Mouse (Mus musculus) T-helper 17 cell (primary cell): ENCODE data around the gene Dtymk.

Experiments
- in situ Hi-C, 2 experiments: fragments of 300-600 bp; cut with MboI, MseI; formaldehyde crosslinking; loops; 1 replicate in 1 of 2; 2 replicates in 1 of 2; pipeline ENCODE4 v1.15.1; 2025; ENCODE audit warnings: high pct_unique_total_duplicates in 2 of 2

Gene Dtymk

GRCm38 (mm10) chr1:93801741-93802238 lies at the start of gene Dtymk:
Dtymk (minus strand) TSS chr1:93801934.
- in situ Hi-C loops: no loop called here

DNA sequence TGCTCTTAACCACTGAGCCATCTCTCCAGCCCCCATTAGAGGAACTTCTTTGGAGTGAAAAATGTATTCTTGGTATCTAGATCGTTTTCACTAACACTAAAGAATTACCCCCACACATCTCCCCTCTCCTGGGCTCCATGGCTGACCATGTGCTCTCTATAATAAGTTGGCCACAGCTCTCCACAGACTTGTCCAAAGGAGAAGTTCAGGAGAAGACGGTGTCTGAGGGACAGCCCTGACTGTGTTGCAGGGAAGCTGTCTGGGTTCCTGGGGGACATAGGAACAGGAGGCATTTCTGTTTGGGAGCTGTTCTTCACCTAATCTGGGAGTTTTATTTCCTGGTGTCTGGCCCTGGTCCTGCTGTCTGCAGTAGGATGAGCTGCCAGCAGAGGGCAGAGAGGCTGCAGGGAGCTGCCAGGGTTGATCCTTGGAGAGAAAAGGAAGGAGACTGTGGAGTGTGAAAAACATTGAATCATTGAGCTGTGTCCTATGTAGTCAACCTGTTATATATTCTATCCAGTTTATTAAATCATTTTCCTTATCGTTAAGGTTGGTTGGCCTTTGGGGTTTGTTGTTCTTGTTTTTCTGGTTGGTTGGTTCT lies 44.1 kb upstream of the Dtymk start:
- in situ Hi-C loops: loop anchor here in 1 of 2 experiments (5.0 to 25.0 kb wide), 2 partner anchors 136 to 1816 kb away; partner anchors contain the start of gene St8sia4

DNA sequence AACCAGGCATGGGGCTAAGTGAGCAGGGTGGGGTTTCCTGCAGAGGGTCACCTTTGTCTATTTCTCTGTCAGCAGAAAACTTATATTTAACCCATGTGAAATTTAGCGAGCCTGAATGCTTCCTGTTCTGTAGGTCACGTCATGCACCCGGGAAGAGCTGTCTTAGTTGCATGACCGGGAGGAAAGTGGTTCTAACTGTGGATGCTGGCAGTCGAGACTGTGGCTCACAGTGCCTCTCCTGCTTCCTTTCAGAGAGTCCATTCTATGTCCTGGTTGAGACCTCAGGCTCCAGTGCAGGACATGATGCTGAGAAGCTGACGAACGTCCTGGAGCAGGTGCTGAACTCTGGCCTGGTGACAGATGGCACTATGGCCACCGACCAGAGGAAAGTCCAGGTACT lies 36.8 kb upstream of the Dtymk start:
- in situ Hi-C loops: loop anchor here in 1 of 2 experiments (25.0 kb wide), 1 partner anchor 1824 kb away; the partner anchor contains the start of gene St8sia4

DNA sequence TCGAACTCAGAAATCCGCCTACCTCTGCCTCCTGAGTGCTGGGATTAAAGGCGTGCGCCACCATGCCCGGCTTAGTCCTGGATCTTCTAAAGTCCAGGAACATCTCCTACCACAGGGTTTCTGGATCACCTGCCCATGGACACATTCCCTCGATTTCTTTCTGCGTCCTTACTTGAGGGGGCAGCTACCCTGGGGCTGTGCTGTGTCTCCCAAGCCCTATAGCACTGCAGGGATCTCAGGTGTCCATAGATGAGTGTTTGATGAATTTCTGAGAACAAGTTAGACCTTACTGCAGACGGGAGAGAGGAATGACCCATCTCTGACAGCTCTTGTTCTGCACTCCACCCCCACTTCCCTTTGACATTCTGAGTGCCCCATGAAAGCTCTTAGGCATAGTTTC lies 35.6 kb upstream of the Dtymk start:
- in situ Hi-C loops: loop anchor here in 1 of 2 experiments (25.0 kb wide), 1 partner anchor 1825 kb away; the partner anchor contains the start of gene St8sia4

DNA sequence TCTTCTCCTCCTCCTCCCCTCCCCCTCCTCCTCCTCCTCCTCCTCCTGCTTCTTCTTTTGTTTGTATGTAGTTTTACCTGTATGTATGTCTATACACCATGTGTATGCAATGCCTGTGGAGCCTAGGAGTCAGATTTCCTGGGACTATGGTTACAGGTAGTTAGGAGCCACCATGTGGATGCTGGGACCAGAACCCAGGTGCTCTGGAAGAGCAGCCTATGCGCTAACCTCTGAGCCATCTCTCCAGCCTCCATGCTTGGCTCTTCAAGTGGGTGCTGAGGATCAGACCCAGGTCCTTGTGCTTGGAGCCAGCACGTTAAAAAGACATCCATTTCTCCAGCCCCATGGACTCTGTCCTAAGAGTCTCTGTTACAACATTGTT lies 34.8 kb upstream of the Dtymk start:
- in situ Hi-C loops: loop anchor here in 1 of 2 experiments (25.0 kb wide), 1 partner anchor 1826 kb away; the partner anchor contains the start of gene St8sia4

DNA sequence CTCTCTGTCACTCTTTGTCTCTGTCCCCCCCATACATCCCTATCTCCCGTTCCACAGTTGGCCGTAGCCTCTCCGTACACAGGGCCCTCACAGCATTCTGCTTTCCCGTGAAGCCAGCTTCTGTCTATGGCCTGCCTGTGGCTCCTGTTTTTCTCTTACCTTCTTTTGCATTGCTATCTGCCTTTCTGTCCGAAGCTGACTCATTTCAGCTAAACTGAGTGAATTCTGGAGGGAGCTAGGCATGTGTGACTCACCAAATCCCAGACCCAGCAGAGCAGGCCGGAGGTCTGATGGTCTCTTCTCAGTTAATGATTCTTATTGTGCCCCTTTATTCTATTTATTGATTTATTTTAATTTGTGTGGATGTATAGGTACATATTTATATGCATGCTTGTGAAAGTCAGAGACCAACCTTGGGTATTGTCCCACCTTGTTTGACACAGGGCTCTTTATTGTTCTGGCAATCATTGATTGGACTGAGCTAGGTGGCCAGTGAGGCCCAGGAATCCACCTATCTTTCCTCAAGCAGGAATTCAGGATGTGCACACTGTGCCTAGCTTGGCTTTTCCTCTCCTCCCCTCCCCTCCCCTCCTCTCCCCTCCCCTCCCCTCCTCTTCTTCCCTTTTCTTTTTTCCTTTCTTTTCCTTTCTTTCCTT lies 34.3 kb upstream of the Dtymk start:
- in situ Hi-C loops: loop anchor here in 1 of 2 experiments (25.0 kb wide), 1 partner anchor 1826 kb away; the partner anchor contains the start of gene St8sia4

DNA sequence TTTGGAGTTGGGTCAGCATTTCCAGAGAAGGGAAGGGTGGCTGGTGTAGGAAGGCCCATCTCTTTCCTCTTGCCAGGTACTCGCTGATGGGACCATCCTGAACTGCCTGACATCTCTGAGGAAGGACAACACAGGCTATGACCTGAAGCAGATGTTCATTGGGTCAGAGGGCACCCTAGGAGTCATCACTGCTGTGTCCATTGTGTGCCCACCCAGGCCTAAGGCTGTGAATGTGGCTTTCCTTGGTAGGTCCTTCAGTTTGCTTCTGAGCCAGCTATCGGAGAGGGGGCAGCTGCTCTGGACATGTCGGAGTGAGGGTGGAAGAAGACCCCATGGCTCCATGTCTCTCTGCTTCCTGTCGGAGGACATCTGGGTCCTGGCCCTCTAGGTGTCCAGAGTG lies 33.5 kb upstream of the Dtymk start:
- in situ Hi-C loops: loop anchor here in 1 of 2 experiments (25.0 kb wide), 1 partner anchor 1827 kb away; the partner anchor contains the start of gene St8sia4

DNA sequence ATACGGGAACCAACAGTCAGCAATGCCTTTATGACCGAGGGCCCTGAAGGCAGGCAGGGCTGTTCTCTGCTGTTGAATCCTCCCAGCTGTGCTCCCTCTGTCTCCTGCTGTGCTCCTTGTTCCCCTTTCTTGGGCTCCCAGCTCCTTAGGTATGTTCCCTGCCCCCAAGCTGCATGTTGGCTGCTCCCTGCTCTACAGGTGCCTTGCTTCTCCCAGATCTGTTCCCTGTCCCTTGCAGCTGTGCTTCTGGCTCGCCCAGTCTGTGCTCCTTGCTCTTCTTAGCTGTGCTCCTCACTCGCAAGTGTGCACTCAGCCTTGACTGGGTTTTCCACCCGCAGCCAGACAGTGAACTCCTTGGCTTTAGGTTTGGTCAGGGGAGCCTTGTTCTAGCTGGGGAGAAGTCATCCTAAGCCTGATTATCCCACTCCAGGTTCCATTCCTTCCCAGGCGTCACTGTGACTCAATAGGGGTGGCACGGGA lies 33.0 kb upstream of the Dtymk start:
- in situ Hi-C loops: loop anchor here in 1 of 2 experiments (25.0 kb wide), 1 partner anchor 1828 kb away; the partner anchor contains the start of gene St8sia4

GRCm38 (mm10) chr1:93832754-93833360 lies 31.1 kb upstream of the Dtymk start:
- in situ Hi-C loops: loop anchor here in 1 of 2 experiments (25.0 kb wide), 1 partner anchor 1829 kb away; the partner anchor contains the start of gene St8sia4

DNA sequence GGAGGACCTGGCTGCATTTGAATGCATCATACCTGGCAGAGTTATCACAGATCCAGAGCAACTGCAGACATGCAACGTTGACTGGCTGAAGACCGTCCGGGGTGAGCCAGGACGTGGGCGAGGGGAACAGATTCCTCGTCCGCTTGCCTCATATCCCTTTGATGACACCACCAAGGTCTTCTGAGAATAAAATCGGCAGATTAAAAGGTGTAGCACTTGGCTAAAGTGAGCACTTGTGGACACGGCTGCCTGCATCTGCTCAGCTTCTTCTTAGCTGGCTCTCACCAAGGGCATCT lies 24.8 kb upstream of the Dtymk start:
- in situ Hi-C loops: loop anchor here in 1 of 2 experiments (25.0 kb wide), 1 partner anchor 1836 kb away; the partner anchor contains the start of gene St8sia4

DNA sequence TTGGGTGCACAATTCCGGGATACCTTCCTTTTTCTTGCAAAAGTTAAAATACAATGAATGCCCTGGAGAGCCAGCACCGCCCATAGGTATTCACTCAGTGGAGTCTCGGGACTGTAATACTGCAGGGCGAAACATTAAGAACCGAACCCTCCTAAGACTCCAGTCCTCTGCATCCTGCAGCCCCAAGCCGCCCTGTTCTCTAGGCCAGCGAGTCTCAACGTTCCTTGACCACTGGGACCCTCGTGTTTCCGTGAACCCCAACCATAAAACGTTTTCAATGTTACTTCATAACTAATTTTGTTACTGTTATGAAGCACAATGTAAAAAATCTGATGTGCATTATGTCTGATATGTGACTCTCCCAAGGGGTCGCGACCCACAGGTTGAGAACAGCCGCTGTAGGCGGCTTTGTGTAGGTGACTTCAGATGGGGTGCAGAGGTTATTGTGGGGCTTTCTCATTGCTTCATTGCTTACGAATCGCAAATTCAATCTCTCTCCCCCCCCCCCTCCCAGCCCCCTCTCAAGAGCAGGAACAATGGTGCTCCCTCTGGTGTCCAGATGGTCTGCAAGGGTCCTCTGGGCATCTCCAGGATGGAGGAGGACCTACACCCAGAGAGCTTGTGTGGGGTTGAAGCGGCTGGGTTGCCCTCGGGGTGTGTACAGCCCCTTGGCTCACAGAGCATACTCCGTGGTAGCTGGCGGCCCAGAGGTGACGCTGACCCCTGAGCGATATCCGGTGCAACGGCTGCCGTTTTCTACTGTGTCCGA lies 24.2 kb upstream of the Dtymk start:
- in situ Hi-C loops: loop anchor here in 1 of 2 experiments (25.0 kb wide), 1 partner anchor 1836 kb away; the partner anchor contains the start of gene St8sia4

- in situ Hi-C loops: loop anchor here in 1 of 2 experiments (25.0 kb wide), 1 partner anchor 1837 kb away; the partner anchor contains the start of gene St8sia4
Measured at GRCm38 (mm10) chr1:93825105-93825674, 23.5 kb upstream of the Dtymk start.

- in situ Hi-C loops: loop anchor here in 1 of 2 experiments (25.0 kb wide), 1 partner anchor 1838 kb away; the partner anchor contains the start of gene St8sia4
Measured at GRCm38 (mm10) chr1:93824609-93825008, 22.9 kb upstream of the Dtymk start, which contains the start of gene D2hgdh. D2hgdh (plus strand) TSS chr1:93824909.

GRCm38 (mm10) chr1:93823796-93824495 lies 22.2 kb upstream of the Dtymk start:
- in situ Hi-C loops: no loop called here

GRCm38 (mm10) chr1:93818722-93819121 lies 17.0 kb upstream of the Dtymk start:
- in situ Hi-C loops: no loop called here

GRCm38 (mm10) chr1:93817823-93818532 lies 16.2 kb upstream of the Dtymk start:
- in situ Hi-C loops: no loop called here

DNA sequence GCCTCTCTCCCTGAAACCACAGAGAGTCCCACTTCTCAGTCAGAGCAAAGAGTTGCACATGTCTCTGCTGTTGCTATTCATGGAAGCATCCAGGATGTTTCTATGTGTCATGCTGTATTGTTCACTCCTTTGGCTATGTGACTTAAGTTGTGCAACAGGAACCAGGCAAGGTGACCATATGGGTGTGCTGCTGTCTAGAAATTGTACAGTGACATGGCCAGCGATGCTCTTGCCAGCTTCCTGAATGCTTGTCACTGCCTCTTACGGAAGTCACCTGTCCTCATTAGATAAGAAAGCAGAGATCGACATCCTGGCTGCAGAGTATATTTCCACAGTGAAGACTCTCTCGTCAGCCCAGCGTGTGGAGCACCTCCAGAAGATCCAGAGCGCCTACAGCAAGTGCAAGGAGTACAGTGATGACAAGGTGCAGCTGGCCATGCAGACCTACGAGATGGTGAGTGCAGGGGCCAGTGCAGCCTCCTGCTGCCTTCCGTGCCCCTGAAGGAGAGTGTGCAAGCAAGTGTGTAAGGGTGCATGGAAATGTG lies 9.8 kb upstream of the Dtymk start:
- in situ Hi-C loops: no loop called here

DNA sequence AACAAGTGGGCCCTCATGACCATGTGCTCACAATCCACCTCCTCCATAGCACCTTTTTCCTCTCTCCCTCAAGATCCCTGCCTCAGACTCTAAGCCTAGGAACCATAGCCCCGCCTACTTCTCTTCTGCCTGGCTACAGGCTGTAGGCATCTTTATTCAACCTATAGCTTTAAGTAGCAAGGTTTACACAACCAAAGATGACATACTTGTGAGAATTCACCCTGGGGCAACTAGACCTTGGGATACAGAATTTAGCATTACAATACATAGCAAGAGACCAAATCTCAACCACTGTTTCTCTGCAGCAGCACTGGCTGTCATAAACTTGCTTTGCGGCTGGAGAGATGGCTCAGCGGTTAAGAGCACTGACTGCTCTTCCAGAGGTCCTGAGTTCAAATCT lies 8.3 kb upstream of the Dtymk start:
- in situ Hi-C loops: no loop called here

DNA sequence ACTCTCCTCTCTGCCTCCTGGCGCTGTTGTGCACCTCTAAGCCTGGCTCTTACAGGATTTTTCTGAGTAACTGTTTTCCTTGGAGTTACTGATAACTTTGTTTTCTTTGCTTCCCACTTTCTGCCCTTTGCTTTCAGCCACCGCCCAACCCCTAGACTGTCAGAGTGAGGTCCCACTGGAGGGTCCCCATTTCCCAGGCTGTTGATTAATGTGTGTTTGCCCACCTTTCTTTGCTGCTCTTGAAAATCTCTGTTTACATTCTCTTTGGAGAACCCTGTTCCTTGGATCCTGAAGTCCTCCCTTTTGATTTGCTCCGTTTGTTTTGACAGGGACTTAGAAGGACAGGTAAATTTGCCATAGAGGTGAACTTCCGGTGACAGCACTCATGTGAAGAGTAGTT lies 7.1 kb upstream of the Dtymk start:
- in situ Hi-C loops: no loop called here
